Mouse (Mus musculus) hindbrain, embryonic 11.5 days (tissue): ENCODE results near the gene Sec22b. TPM values are rescaled to one million over a fixed set of nuclear protein-coding genes. Genes with fewer than 3 reads are reported as not detected.

ENCODE experiments used
- ATAC-seq: fragments of 200-750 bp; cut with Nextera tagmentation; 2 replicates; pipeline ENCODE4 v1.8.0; 2017; ENCODE audit warnings: mild to moderate bottlenecking, moderate TSS enrichment, moderate library complexity; ENCODE audit not compliant: low FRiP score
- DNase-seq: peaks from one replicate; pipeline ENCODE4 v3.0.0-alpha.2; 2015; ENCODE audit warnings: low spot score
- H3K27ac ChIP-seq: fragments of 300-500 bp; sonication (generic); 2 replicates; pipeline ENCODE4 v1.5.1; 2014; ENCODE audit warnings: mild to moderate bottlenecking, low read depth, low read length
- H3K27me3 ChIP-seq: fragments of 300-500 bp; sonication (generic); 2 replicates; pipeline ENCODE4 v1.6.1; 2014; ENCODE audit warnings: mild to moderate bottlenecking, low read length, moderate library complexity, mixed read lengths; ENCODE audit not compliant: control insufficient read depth, insufficient read depth
- H3K36me3 ChIP-seq: fragments of 300-500 bp; sonication (generic); 2 replicates; pipeline ENCODE4 v1.6.1; 2014; ENCODE audit warnings: mild to moderate bottlenecking, low read length, moderate library complexity, mixed read lengths; ENCODE audit not compliant: control insufficient read depth, insufficient read depth
- H3K4me1 ChIP-seq: fragments of 300-500 bp; sonication (generic); replicated peaks from 2 replicates; pipeline ENCODE4 v1.6.1; 2014; ENCODE audit warnings: low read length, mixed read lengths; ENCODE audit not compliant: control insufficient read depth, insufficient read depth
- H3K4me2 ChIP-seq: fragments of 300-500 bp; sonication (generic); replicated peaks from 2 replicates; pipeline ENCODE4 v1.6.1; 2014; ENCODE audit warnings: mild to moderate bottlenecking, low read depth, low read length
- H3K4me3 ChIP-seq: fragments of 300-500 bp; sonication (generic); 2 replicates; pipeline ENCODE4 v1.5.1; 2014; ENCODE audit warnings: low read depth, low read length
- H3K9ac ChIP-seq: fragments of 300-500 bp; sonication (generic); 2 replicates; pipeline ENCODE4 v1.6.1; 2014; ENCODE audit warnings: low read depth, low read length
- H3K9me3 ChIP-seq: fragments of 300-500 bp; sonication (generic); 2 replicates; pipeline ENCODE4 v1.6.1; 2016; ENCODE audit warnings: low read length; ENCODE audit not compliant: control insufficient read depth
- WGBS: fragments of 180-500 bp; shearing (Covaris S2); extraction: QIAGEN DNeasy Blood & Tissue Kit; methylation state at CpG from one replicate; pipeline ENCODE4 v1.1.7; 2014; 5-methylcytosine and 5-hydroxymethylcytosine counted together
- polyA plus RNA-seq: library from polyadenylated mRNA; unstranded; fragments of >200 nt; fragmentation: Nextera tagmentation; extraction: Ambion mirVana; gene quantifications from 2 replicates; pipeline ENCODE4 v1.2.1, GENCODE M21; 2014

Gene Sec22b
- polyA plus RNA-seq, 1 experiment from 2014 or later: 135 TPM

DNA sequence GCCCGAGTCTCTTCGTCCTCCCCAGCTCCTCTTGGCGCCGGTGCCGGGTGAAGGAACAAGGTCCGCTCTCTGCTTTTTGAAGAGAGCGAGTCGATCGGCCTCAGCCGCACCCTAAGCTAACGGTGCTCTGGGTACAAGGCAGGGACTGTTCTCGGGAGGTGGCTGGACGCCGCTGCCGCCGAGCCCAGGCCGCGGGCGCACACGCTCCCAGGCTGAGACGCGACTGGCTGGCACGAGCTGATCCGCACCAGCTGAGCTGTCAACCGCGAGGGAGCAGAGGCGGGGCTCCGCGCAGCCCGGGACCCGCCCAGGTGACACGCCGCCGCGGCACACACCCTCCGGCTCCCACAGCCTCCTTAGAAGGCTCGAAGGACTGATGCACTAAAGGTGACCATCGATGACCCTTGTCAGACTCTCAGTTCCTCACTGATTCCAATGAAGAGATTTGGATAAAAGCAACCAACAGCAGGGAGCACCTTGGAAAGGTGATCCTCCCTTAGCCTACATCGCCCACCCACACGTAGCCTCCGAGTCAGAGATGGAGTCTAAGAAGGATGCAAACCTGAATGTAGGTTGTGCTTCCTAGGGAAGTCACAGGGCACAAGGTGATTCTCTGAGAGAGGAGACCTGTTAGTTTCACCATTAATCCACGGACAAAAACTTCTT lies 32.8 kb upstream of the Sec22b start:
- peak overlapping the region; percentile 51 for H3K4me3 ChIP-seq
- H3K9ac ChIP-seq: peak overlapping the region; percentile 61
- WGBS: 3% methylated on average over 42 of the region's 42 CpGs
- 0 out of 2 replicates have a peak, but pooled peaks cover 2% of the 10 kb centered on the region for H3K4me1 ChIP-seq
- H3K4me2 ChIP-seq: peak overlapping the region; percentile 95
- H3K27me3 ChIP-seq: peaks cover 13% of the 10 kb centered on the region
- no peaks in the 10 kb centered on the region for H3K36me3 ChIP-seq
- H3K27ac ChIP-seq: no peak overlapping the region
- H3K9me3 ChIP-seq: no peaks in the 10 kb centered on the region
- ATAC-seq (peak; percentile 90), DNase-seq (peak; percentile 64)

DNA sequence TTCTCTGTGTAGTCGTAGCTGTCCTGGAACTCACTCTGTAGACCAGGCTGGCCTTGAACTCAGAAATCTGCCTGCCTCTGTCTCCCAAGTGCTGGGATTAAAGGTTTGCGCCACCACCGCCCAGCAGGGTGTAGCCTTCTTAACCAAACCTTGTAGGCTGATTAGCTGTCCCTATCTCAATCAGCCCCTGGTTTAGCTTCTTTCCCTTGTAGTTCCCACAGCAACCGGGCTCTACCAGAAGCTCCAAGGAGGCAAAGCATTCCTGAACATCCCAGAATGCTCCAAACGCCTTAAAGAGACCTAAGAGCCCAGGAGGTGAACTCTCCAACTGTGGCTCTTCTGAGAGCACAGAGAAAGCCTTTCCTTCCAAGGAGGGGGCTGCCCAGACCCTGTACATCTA lies 32.3 kb upstream of the Sec22b start:
- no peaks in the 10 kb centered on the region for H3K9me3 ChIP-seq
- H3K27ac ChIP-seq: no peak overlapping the region
- no peak overlapping the region for H3K4me3 ChIP-seq
- H3K27me3 ChIP-seq: peaks cover 13% of the 10 kb centered on the region
- ATAC-seq (no peak), DNase-seq (no peak)
- WGBS: 57% methylated on average over 5 of the region's 5 CpGs
- H3K4me1 ChIP-seq: 0 out of 2 replicates have a peak, but pooled peaks cover 2% of the 10 kb centered on the region
- H3K36me3 ChIP-seq: no peaks in the 10 kb centered on the region
- H3K9ac ChIP-seq: no peak overlapping the region
- no peak overlapping the region for H3K4me2 ChIP-seq

DNA sequence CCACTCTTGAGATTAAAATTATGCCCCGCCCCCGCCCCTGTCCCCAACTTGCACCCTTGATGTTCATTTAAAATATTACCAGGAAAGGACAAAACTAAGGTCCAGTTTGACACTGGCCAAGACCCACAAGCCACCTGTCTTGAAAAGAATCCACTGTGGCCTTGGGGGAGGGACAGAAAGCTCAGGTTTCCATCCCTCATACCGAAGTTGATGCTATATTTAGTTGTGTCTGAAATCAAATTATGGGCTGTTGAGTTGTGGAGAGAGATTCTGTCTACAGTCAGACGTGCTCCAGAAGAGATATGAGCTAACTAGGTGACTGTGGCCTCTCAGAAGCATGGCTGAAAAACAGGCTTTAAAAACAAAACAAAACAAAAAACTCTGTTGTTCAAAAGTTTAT lies 31.3 kb upstream of the Sec22b start:
- no peak overlapping the region for H3K4me2 ChIP-seq
- H3K9ac ChIP-seq: no peak overlapping the region
- peaks cover 13% of the 10 kb centered on the region for H3K27me3 ChIP-seq
- 0 out of 2 replicates have a peak, but pooled peaks cover 2% of the 10 kb centered on the region for H3K4me1 ChIP-seq
- no peaks in the 10 kb centered on the region for H3K36me3 ChIP-seq
- DNase-seq (no peak), ATAC-seq (no peak)
- WGBS: 83% methylated on average over 4 of the region's 4 CpGs
- no peak overlapping the region for H3K4me3 ChIP-seq
- no peaks in the 10 kb centered on the region for H3K9me3 ChIP-seq
- no peak overlapping the region for H3K27ac ChIP-seq

DNA sequence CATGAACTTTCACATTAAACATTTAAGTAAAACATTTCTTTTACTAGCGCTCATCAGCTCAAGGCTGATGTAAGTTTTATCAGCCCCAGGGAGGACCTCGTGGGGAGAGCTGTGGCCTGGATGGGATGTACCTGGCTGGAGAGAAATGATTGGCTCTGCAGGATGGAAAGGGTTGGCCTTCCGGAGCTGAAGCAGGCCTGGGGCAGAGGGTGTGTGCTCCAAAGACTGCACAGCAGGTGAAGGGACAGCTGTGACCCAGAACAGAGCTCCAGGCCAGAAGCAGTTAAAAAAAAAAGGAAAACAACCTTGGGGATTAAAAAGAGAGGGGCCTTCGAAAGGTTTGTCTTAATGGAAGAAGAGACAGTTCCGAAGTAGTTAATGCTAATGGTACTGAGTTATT lies 26.2 kb upstream of the Sec22b start:
- no peaks in the 10 kb centered on the region for H3K9me3 ChIP-seq
- no peak for DNase-seq
- H3K4me1 ChIP-seq: no peaks in the 10 kb centered on the region
- no peak overlapping the region for H3K9ac ChIP-seq
- no peaks in the 10 kb centered on the region for H3K27me3 ChIP-seq
- no peak for ATAC-seq
- H3K4me3 ChIP-seq: no peak overlapping the region
- no peaks in the 10 kb centered on the region for H3K36me3 ChIP-seq
- no peak overlapping the region for H3K4me2 ChIP-seq
- H3K27ac ChIP-seq: no peak overlapping the region
- 22% methylated on average over 5 of the region's 5 CpGs for WGBS

DNA sequence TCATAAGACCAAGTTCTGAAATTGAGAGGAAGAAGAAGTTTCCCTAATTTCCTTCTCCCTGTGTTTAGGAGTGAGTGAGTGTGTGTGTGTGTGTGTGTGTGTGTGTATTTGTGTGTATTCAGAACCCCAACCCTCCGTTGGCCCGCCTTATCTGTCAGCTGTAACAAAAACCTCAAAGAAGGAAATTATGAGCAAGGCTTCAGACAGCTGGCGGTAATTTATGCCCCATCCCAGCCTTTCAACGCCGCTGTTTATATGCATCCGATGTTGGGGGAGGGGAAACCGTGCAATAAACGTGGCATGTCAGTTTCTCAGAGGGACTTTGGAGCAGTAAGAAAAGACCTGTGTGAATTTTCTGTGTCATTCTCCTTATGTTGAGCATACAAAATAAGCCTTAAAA lies 24.7 kb upstream of the Sec22b start:
- DNase-seq (peak; percentile 40), ATAC-seq (no peak)
- no peak overlapping the region for H3K4me3 ChIP-seq
- no peaks in the 10 kb centered on the region for H3K4me1 ChIP-seq
- H3K9ac ChIP-seq: no peak overlapping the region
- no peak overlapping the region for H3K4me2 ChIP-seq
- H3K9me3 ChIP-seq: no peaks in the 10 kb centered on the region
- no peaks in the 10 kb centered on the region for H3K36me3 ChIP-seq
- H3K27me3 ChIP-seq: no peaks in the 10 kb centered on the region
- no peak overlapping the region for H3K27ac ChIP-seq
- WGBS: 28% methylated on average over 8 of the region's 8 CpGs

DNA sequence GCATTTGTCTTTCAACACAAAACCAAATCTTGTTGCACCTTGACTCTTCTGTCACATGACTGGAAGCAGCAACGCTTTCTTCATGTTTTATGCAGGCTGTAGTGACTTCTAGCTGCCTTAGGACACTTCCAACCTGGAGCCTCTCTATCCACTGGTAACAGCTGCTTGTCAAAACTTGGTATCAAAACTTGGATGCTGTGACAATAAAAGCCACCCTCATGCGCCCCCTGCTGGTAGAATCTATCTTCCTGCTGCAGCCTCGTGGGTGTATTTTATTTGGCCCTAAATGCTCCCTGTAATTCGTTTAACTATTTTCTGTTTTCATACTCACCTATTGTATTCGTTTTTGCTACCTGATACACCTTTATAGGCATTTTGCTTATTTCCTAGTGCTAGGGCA lies 21.8 kb upstream of the Sec22b start:
- 16% methylated on average over 5 of the region's 5 CpGs for WGBS
- Histone ChIP-seq H3K36me3 (no peaks in the 10 kb centered on the region), H3K9ac (no peak overlapping the region), H3K4me1 (no peaks in the 10 kb centered on the region), H3K27me3 (no peaks in the 10 kb centered on the region), H3K4me3 (no peak overlapping the region), H3K27ac (no peak overlapping the region), H3K9me3 (no peaks in the 10 kb centered on the region), H3K4me2 (no peak overlapping the region)
- ATAC-seq (peak; percentile 35; the same call in 1 of the 2 replicates), DNase-seq (peak; percentile 85)

DNA sequence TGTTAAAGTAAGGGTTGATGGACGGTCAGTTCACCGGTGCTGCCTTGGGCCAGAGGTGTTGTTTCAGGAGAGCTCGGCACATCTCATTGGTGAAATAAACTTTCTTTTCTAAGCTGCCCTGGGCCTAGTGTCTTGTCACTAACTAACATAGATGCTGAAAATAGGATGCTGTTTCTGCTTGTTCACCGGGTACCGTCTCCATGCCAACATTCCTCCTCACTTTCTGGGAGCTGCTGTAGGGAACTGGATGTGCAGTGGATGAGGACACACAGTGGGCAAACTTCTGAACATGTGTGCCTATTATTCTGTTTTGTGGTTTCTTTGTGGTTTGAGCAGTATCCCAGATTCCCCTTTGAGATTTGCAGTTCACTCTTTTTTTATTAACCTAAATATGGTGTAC lies 19.4 kb upstream of the Sec22b start:
- no peak overlapping the region for H3K27ac ChIP-seq
- no peak for DNase-seq
- no peaks in the 10 kb centered on the region for H3K27me3 ChIP-seq
- H3K4me3 ChIP-seq: no peak overlapping the region
- H3K9ac ChIP-seq: no peak overlapping the region
- H3K36me3 ChIP-seq: no peaks in the 10 kb centered on the region
- no peaks in the 10 kb centered on the region for H3K4me1 ChIP-seq
- ATAC-seq: no peak
- H3K4me2 ChIP-seq: no peak overlapping the region
- no peaks in the 10 kb centered on the region for H3K9me3 ChIP-seq
- 97% methylated on average over 5 of the region's 5 CpGs for WGBS

DNA sequence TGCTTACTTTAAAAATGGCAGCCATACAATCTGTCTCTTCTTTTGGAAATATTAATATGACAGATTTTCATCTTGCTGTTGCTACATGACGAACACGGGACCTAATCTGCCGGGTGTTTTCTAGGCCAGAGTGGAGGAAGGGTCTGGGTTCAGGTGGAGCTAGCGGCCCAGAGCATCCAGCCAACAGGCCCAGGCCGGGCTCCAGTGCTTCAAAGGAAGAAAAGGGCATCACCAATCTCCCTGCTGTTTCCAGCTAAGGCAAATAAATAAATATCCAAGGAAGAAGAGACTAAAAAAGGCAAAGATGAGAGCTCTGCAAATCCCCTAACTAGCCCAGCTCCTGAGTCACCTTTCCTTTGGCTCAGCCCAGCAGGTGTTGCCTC lies 13.2 kb upstream of the Sec22b start:
- Histone ChIP-seq H3K27ac (no peak overlapping the region), H3K9me3 (no peaks in the 10 kb centered on the region), H3K4me1 (no peaks in the 10 kb centered on the region; the same call in 1 of the 2 replicates), H3K36me3 (no peaks in the 10 kb centered on the region), H3K4me2 (peak overlapping the region; percentile 96), H3K27me3 (peaks cover 9% of the 10 kb centered on the region), H3K4me3 (no peak overlapping the region), H3K9ac (no peak overlapping the region)
- ATAC-seq (no peak), DNase-seq (no peak)
- WGBS: 60% methylated on average over 5 of the region's 5 CpGs

DNA sequence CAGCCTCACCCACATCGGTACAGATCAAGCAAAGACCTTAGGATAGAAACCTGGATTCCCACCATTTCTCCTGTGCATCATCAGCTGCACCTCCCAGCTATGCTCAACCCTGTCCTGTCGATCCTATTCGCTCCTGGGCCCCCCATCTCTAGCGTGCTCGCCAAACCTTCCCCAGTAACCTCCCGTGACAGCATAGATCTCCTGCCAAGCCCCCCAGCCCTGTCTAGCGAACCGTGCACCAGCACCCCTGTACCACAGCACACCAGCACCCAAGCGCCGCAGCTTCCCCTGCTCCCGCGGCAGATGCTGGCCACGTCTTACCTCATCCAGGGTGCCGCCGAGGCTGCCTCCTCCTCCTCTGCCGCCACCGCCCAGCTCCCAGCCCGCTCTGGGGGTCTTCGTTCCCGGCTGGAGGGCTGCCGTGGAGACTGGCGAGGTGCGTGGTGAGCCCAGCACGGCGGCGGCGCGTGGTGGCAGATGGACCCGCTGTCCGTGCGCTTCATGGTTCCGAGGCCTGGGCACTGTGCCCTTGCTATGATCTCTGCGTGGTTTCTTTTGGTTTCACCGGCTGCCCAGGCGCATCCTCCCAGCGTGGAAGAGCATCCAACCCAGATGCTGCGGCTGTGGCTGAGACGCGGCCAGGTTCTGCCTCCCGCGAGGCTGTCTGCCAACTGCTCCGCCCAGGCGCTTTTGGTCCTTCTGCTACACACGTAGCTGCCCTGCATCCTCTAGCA lies 12.7 kb upstream of the Sec22b start, which contains the start of gene Pde4dip:
Gene Pde4dip (minus strand): TSS at position 540 of the 734 bp plus-strand sequence.
- no peaks in the 10 kb centered on the region for H3K36me3 ChIP-seq
- no peaks in the 10 kb centered on the region for H3K9me3 ChIP-seq
- peaks cover 9% of the 10 kb centered on the region for H3K27me3 ChIP-seq
- no peak within 1 kb of the TSS for H3K27ac ChIP-seq
- peak within 1 kb of the TSS; percentile 62 for H3K9ac ChIP-seq
- peak within 1 kb of the TSS; percentile 96 for H3K4me2 ChIP-seq
- no peaks in the 10 kb centered on the region; the same call in 1 of the 2 replicates for H3K4me1 ChIP-seq
- WGBS: 2% methylated on average over 44 of the region's 44 CpGs
- peak; percentile 61 for ATAC-seq
- peak within 1 kb of the TSS; percentile 52 for H3K4me3 ChIP-seq
- peak; percentile 54 for DNase-seq
